In genomic region chr13:58149033-58149558, GRCm38 (mm10) we compare ENCODE assay signal across 8 mouse cellular contexts. TPM values are rescaled to one million over a fixed set of nuclear protein-coding genes. Genes with fewer than 3 reads are reported as not detected.
A peak's percentile ranks its signal among the peaks of the same experiment; 100 is the strongest.
DNase-seq lines count a peak whose midpoint lies in the region; ATAC-seq and TF ChIP-seq lines count a peak whose summit lies in the region.

No protein-coding gene starts in this region.

- TF ChIP-seq CTCF in hindbrain, postnatal 0 days (IDR thresholded peaks at IDR 0.05; ENCODE audit: low read depth): peak; percentile 69

- H3K9me3 ChIP-seq in hindbrain, postnatal 0 days (ENCODE audit: low read length): no peaks in the 10 kb centered on the region
- no peaks in the 10 kb centered on the region for H3K9me3 ChIP-seq in lung, embryonic 15.5 days

- no peaks in the 10 kb centered on the region for H3K27me3 ChIP-seq in hindbrain, postnatal 0 days (ENCODE audit: insufficient read depth, low read length)
- no peaks in the 10 kb centered on the region for H3K27me3 ChIP-seq in lung, embryonic 15.5 days

- ATAC-seq in erythroblast, adult 5-6 weeks (replicated peaks; ENCODE audit: low FRiP score, poor library complexity, severe bottlenecking): peak; percentile 83
- ATAC-seq in hindbrain, postnatal 0 days: peak; percentile 58; the same call in 1 of the 2 replicates
- ATAC-seq in lung, embryonic 15.5 days (ENCODE audit: borderline replicate concordance, extremely low read depth, low FRiP score, low TSS enrichment): peak; percentile 64; the same call in 1 of the 2 replicates

- H3K9ac ChIP-seq in hindbrain, postnatal 0 days (replicated peaks; ENCODE audit: low read length): no peak overlapping the region
- no peak overlapping the region for H3K9ac ChIP-seq in lung, embryonic 15.5 days

- peak overlapping the region; percentile 32; the same call in 1 of the 2 replicates for H3K27ac ChIP-seq in hindbrain, postnatal 0 days
- no peak overlapping the region for H3K27ac ChIP-seq in lung, embryonic 15.5 days

- H3K36me3 ChIP-seq in hindbrain, postnatal 0 days (ENCODE audit: insufficient read depth, low read length): no peaks in the 10 kb centered on the region
- H3K36me3 ChIP-seq in lung, embryonic 15.5 days: no peaks in the 10 kb centered on the region

- DNase-seq in 3T3-L1 (ENCODE audit: low read depth, low spot score) (peak; percentile 63), MN1 (ENCODE audit: low spot score) (peak; percentile 75)
- DNase-seq in hindbrain, postnatal 0 days (ENCODE audit: low spot score): peak; percentile 60
- peak; percentile 82 for DNase-seq in retina, postnatal 1 day
- DNase-seq in spleen, adult 18-20 months: no peak
- no peak for DNase-seq in left cerebral cortex, adult 9 months (ENCODE audit: low spot score in 2 of 2)

- peak overlapping the region; percentile 42 for H3K4me3 ChIP-seq in hindbrain, postnatal 0 days (ENCODE audit: low read length)
- H3K4me3 ChIP-seq in lung, embryonic 15.5 days: peak overlapping the region; percentile 43

- H3K4me2 ChIP-seq in hindbrain, postnatal 0 days (ENCODE audit: low read depth, low read length): peak overlapping the region; percentile 86
- peak overlapping the region; percentile 69 for H3K4me2 ChIP-seq in lung, embryonic 15.5 days

- H3K4me1 ChIP-seq in hindbrain, postnatal 0 days (ENCODE audit: insufficient read depth, low read length): no peaks in the 10 kb centered on the region
- peaks cover 14% of the 10 kb centered on the region for H3K4me1 ChIP-seq in lung, embryonic 15.5 days

- WGBS in hindbrain, postnatal 0 days: 34% methylated on average over 5 of the region's 5 CpGs
- WGBS in lung, embryonic 15.5 days: 27% methylated on average over 4 of the region's 5 CpGs

RNA-seq across cellular contexts. Expression of gene Idnk, which starts 8.4 kb away (rescaled TPM):
- total RNA-seq in erythroblast, adult 5-6 weeks (2015; ENCODE audit: low replicate concordance): 9.2 and 15.0 TPM in 2 replicates
- total RNA-seq in erythroblast, adult 5-6 weeks (2017; ENCODE audit: low replicate concordance): 4.7 and 14.4 TPM in 2 replicates
- total RNA-seq in hindbrain, postnatal 0 days (2014; rRNA removed): 20.2 and 20.6 TPM in 2 replicates
- polyA plus RNA-seq in hindbrain, postnatal 0 days (2015; fragmentation: Nextera tagmentation; extraction: Ambion mirVana): 52.5 and 55.3 TPM in 2 replicates
- polyA plus RNA-seq in lung, embryonic 15.5 days (2015; fragmentation: Nextera tagmentation; extraction: Ambion mirVana): 34.9 and 36.2 TPM in 2 replicates

RNA-seq across cellular contexts. Expression of gene Hnrnpa0, which starts 20.7 kb away (rescaled TPM):
- 29.6 and 35.1 TPM in 2 replicates for total RNA-seq in erythroblast, adult 5-6 weeks (2015; ENCODE audit: low replicate concordance)
- 12.9 and 24.4 TPM in 2 replicates for total RNA-seq in erythroblast, adult 5-6 weeks (2017; ENCODE audit: low replicate concordance)
- 178 and 184 TPM in 2 replicates for total RNA-seq in hindbrain, postnatal 0 days (2014; rRNA removed)
- 56.8 and 64.4 TPM in 2 replicates for polyA plus RNA-seq in hindbrain, postnatal 0 days (2015; fragmentation: Nextera tagmentation; extraction: Ambion mirVana)
- polyA plus RNA-seq in lung, embryonic 15.5 days (2015; fragmentation: Nextera tagmentation; extraction: Ambion mirVana): 36.2 and 37.8 TPM in 2 replicates

RNA-seq across cellular contexts. Expression of gene Klhl3, which starts 35.7 kb away (rescaled TPM):
- total RNA-seq in erythroblast, adult 5-6 weeks (2015; ENCODE audit: low replicate concordance): 0.21 TPM in 1 of 2 replicates, not detected in the other
- total RNA-seq in erythroblast, adult 5-6 weeks (2017; ENCODE audit: low replicate concordance): 0.14 TPM in 1 of 2 replicates, not detected in the other
- 9.9 and 10.2 TPM in 2 replicates for total RNA-seq in hindbrain, postnatal 0 days (2014; rRNA removed)
- polyA plus RNA-seq in hindbrain, postnatal 0 days (2015; fragmentation: Nextera tagmentation; extraction: Ambion mirVana): 10.6 and 11.1 TPM in 2 replicates
- polyA plus RNA-seq in lung, embryonic 15.5 days (2015; fragmentation: Nextera tagmentation; extraction: Ambion mirVana): 4.2 and 4.8 TPM in 2 replicates

Comparison
In these comparisons a context has a peak if more than half of its experiments do, and no peak if none do; other contexts are left out.
1. DNase-seq: peak in 3T3-L1 (single experiment), MN1 (single experiment), hindbrain, postnatal 0 days (single experiment) and retina, postnatal 1 day (single experiment); none in spleen, adult 18-20 months (0 of 2) and left cerebral cortex, adult 9 months (0 of 2).
2. Peak in every context shown above with its lines, with median percentiles within 50 percentile points of each other: ATAC-seq.